Mouse (Mus musculus) lung, postnatal 0 days (tissue): ENCODE data around the gene Togaram2. TPM values are rescaled to one million over a fixed set of nuclear protein-coding genes. Genes with fewer than 3 reads are reported as not detected.

Experiments
- ATAC-seq: fragments of 200-750 bp; cut with Nextera tagmentation; 2 replicates; pipeline ENCODE4 v1.8.0; 2017; ENCODE audit warnings: moderate library complexity
- DNase-seq: peaks from one replicate; pipeline ENCODE4 v3.0.0-alpha.2; 2016; ENCODE audit warnings: low spot score
- H3K27ac ChIP-seq: fragments of 300-500 bp; sonication (generic); 2 replicates; pipeline ENCODE4 v1.5.1; 2014; ENCODE audit warnings: antibody characterized with exemption, mild to moderate bottlenecking, low read length, mixed read lengths
- H3K27me3 ChIP-seq: fragments of 300-500 bp; sonication (generic); replicated peaks from 2 replicates; pipeline ENCODE4 v1.6.1; 2014; ENCODE audit warnings: low read length, mixed read lengths; ENCODE audit not compliant: insufficient read depth
- H3K36me3 ChIP-seq: fragments of 300-500 bp; sonication (generic); 2 replicates; pipeline ENCODE4 v1.6.1; 2014; ENCODE audit warnings: low read length, mixed read lengths; ENCODE audit not compliant: insufficient read depth
- H3K4me1 ChIP-seq: fragments of 300-500 bp; sonication (generic); 2 replicates; pipeline ENCODE4 v1.6.1; 2014; ENCODE audit warnings: antibody characterized with exemption, low read depth, low read length, mixed read lengths; ENCODE audit not compliant: insufficient read depth
- H3K4me2 ChIP-seq: fragments of 300-500 bp; sonication (generic); replicated peaks from 2 replicates; pipeline ENCODE4 v1.6.1; 2014; ENCODE audit warnings: low read depth, mild to moderate bottlenecking, low read length, moderate library complexity, mixed read lengths
- H3K4me3 ChIP-seq: fragments of 300-500 bp; sonication (generic); 2 replicates; pipeline ENCODE4 v1.5.1; 2014; ENCODE audit warnings: low read depth, low read length
- H3K9ac ChIP-seq: fragments of 300-500 bp; sonication (generic); replicated peaks from 2 replicates; pipeline ENCODE4 v1.6.1; 2014; ENCODE audit warnings: low read depth, mild to moderate bottlenecking
- H3K9me3 ChIP-seq: fragments of 300-500 bp; sonication (generic); 2 replicates; pipeline ENCODE4 v1.6.1; 2016; ENCODE audit warnings: low read length, mixed read lengths
- CTCF ChIP-seq: IDR thresholded peaks from 2 replicates; pipeline ENCODE4 v1.5.1; 2016; ENCODE audit warnings: antibody characterized with exemption, mild to moderate bottlenecking
- EP300 ChIP-seq: IDR thresholded peaks from 2 replicates; pipeline ENCODE4 v1.6.1; 2016; ENCODE audit warnings: antibody characterized with exemption, mild to moderate bottlenecking, control low read depth
- WGBS: fragments of 180-500 bp; shearing (Covaris S2); extraction: QIAGEN DNeasy Blood & Tissue Kit; methylation state at CpG from one replicate; pipeline ENCODE4 v1.1.7; 2014; 5-methylcytosine and 5-hydroxymethylcytosine counted together
- polyA plus RNA-seq: library from polyadenylated mRNA; unstranded; fragments of >200 nt; fragmentation: Nextera tagmentation; extraction: Ambion mirVana; gene quantifications from 2 replicates; pipeline ENCODE4 v1.2.1, GENCODE M21; 2015

Togaram2 gene
- polyA plus RNA-seq, 1 experiment from 2014 or later, result 6.3 TPM

DNA sequence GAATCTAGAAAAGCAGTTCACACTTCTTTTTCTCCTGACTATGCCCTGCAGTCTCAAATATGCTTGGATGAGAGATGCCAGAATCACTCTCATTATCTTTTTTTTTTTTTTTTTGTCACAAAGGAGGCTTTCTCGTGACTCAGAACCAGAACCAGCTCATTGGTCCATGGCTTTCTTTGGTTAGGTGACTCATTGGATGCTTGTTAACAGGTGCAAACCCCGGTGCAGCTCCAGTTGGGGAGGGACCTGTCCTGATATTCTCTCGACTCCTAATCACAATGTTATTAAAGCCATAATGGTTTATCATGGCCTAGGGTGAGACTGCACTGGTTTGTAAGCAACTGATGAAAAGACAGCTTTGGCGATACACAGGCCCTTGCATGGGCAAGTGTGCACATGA, 101.1 kb downstream of the Togaram2 start:
- no peak for ATAC-seq
- H3K27ac ChIP-seq, result no peak overlapping the region
- H3K4me2 ChIP-seq, result no peak overlapping the region
- no peak for DNase-seq
- H3K36me3 ChIP-seq, result no peaks in the 10 kb centered on the region
- 68% methylated on average over 4 of the region's 4 CpGs for WGBS
- H3K9me3 ChIP-seq, result 0 out of 2 replicates have a peak, but pooled peaks cover 3% of the 10 kb centered on the region
- no peaks in the 10 kb centered on the region for H3K27me3 ChIP-seq
- H3K9ac ChIP-seq, result no peak overlapping the region
- H3K4me3 ChIP-seq, result no peak overlapping the region
- H3K4me1 ChIP-seq, result no peaks in the 10 kb centered on the region
- TF ChIP-seq EP300 (no peak), CTCF (no peak)

DNA sequence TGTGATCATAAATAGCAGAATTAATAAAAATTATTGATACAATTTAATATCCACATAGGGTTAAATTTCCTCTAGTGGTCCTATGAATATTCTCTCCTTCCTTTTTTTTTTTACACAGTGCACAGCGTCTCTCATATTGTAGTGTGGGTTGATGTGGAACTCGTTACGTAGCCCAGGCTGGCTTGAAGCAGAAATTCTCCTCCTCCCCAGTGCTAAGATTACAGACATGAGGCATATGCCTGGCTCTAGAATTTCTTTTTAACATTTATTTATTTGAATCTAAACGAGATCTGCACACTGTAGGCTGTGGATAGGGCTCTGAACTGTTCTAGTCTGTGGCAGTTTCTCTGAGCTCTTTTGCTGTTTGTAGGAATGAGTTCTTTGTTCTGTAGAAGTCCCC, 102.2 kb downstream of the Togaram2 start:
- Histone ChIP-seq H3K27ac (no peak overlapping the region), H3K9me3 (0 out of 2 replicates have a peak, but pooled peaks cover 3% of the 10 kb centered on the region), H3K4me3 (no peak overlapping the region), H3K27me3 (no peaks in the 10 kb centered on the region), H3K4me2 (no peak overlapping the region), H3K4me1 (no peaks in the 10 kb centered on the region), H3K36me3 (no peaks in the 10 kb centered on the region), H3K9ac (no peak overlapping the region)
- ATAC-seq (no peak), DNase-seq (no peak)
- WGBS, result 66% methylated on average over 4 of the region's 4 CpGs
- TF ChIP-seq EP300, result no peak
- no peak for TF ChIP-seq CTCF

DNA sequence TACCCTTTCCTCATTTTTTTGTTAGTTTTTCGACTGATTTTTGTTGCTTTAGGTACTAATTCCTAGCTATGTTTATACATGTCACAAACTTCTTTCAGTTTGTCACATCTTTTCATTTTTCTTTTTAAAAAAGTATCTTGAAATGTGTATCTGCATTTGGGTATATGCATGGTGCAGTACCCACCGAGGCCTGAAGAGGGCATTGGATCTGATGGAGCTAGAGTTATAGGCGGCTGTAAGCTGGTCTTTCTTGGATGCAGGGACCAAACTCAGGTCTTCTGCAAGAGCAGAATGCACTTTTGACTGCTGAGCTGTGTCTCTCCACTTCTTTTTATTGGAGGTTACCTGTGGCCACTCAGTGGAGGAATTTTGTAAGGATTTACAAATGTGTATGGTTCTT, 105.6 kb downstream of the Togaram2 start:
- Histone ChIP-seq H3K27ac (no peak overlapping the region), H3K36me3 (no peaks in the 10 kb centered on the region), H3K4me2 (no peak overlapping the region), H3K9ac (no peak overlapping the region), H3K27me3 (no peaks in the 10 kb centered on the region), H3K9me3 (0 out of 2 replicates have a peak, but pooled peaks cover 3% of the 10 kb centered on the region), H3K4me3 (no peak overlapping the region), H3K4me1 (peaks cover 3% of the 10 kb centered on the region; the same call in 1 of the 2 replicates)
- ATAC-seq (no peak), DNase-seq (no peak)
- TF ChIP-seq CTCF (peak; percentile 38), EP300 (no peak)
- WGBS, result 67% methylated on average over 3 of the region's 3 CpGs

Other genes starting within 250 kb of the Togaram2 start
- 0.44 and 0.89 TPM in 2 replicates for gene Gm4707, start 213.3 kb upstream of the Togaram2 start, polyA plus RNA-seq
- 24.9 and 28.9 TPM in 2 replicates for gene Smchd1, start 197.9 kb upstream of the Togaram2 start, polyA plus RNA-seq
- 3.2 and 3.3 TPM in 2 replicates for gene Ndc80, start 146.4 kb upstream of the Togaram2 start, polyA plus RNA-seq
- gene Spdya, start 121.2 kb upstream of the Togaram2 start, polyA plus RNA-seq, result 0.42 and 0.46 TPM in 2 replicates
- 20.6 and 22.3 TPM in 2 replicates for gene Wdr43, start 57.4 kb upstream of the Togaram2 start, polyA plus RNA-seq
- not detected in 2 replicates for gene Pcare, start 79.6 kb downstream of the Togaram2 start, polyA plus RNA-seq
- 25.8 and 30.3 TPM in 2 replicates for gene Clip4, start 95.2 kb downstream of the Togaram2 start, polyA plus RNA-seq